Mouse (Mus musculus): ENCODE measurements around the gene Ttll13.

DNA sequence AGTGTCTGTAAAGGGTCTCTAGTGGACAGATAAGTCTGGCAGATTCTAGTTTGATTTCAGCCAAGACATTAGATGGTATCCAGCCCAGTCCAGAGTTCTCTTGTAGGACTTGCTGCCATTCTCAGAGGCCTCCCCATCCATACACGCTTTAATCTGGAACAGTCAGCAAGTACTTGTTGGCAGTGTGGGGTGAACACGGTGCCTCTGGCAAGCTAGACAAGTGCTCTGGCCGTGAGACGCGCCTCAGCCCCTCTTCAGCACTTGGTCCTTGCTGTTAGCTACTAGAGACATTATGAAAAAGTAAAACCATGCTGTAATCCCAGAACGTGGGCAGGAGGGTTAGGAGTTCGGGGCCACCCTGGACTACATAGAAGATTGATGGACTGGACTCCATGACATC, 32.6 kb upstream of the Ttll13 start:
- TF ChIP-seq POLR2A (IDR thresholded peaks at IDR 0.05; ENCODE audit: control insufficient read depth in 1 of 2, insufficient read depth in 1 of 2, low read depth in 1 of 2, low read length in 2 of 2, poor library complexity in 1 of 2) (no peak), CTCF (IDR thresholded peaks at IDR 0.05 in 2 of 3, conservative IDR thresholded peaks at IDR 0.05 in 1 of 3; ENCODE audit: control insufficient read depth in 1 of 3, insufficient read depth in 1 of 3, low read depth in 2 of 3, low read length in 3 of 3, poor library complexity in 1 of 3, severe bottlenecking in 1 of 3) (no peak)

All from MEL (cell line).